Mouse (Mus musculus) cortical plate, adult 2 months (tissue): Measurements from ENCODE around the gene Gramd1b.

Experiments
- CTCF ChIP-seq: fragments of 200-500 bp; IDR thresholded peaks from 2 replicates; pipeline ENCODE4 v1.5.1; 2011; ENCODE audit warnings: mild to moderate bottlenecking, control low read depth, low read length; ENCODE audit not compliant: insufficient read depth; ENCODE audit errors: extremely low read depth
- POLR2A ChIP-seq: fragments of 200-500 bp; IDR thresholded peaks from 2 replicates; pipeline ENCODE4 v1.6.1; 2011; ENCODE audit warnings: mild to moderate bottlenecking, low read length, control low read depth; ENCODE audit not compliant: insufficient read depth; ENCODE audit errors: extremely low read depth

DNA sequence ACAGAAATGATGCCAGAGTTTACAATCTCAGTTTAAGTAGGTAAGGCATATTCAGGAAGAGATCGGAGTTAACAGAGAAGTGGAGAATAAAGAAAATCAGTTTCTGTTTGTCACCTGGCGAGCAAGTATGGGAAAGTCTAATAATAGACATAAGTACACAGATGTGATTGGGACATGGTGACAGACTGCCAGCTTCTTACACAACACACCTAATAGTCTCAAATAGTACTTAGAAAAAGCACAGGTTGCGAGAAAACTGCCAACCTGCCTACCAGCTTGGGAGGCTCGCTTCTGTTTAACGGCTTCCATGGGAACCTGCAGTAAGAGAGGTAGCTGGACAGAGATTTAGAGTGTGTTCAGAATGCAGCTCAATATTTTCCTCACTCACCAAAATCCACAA lies 112.4 kb downstream of the Gramd1b start:
- TF ChIP-seq CTCF (no peak), POLR2A (no peak)
